ENCODE assay signal across 5 mouse cellular contexts in genomic region chr12:98951295-98951694, GRCm38 (mm10). TPM values are rescaled to one million over a fixed set of nuclear protein-coding genes. Genes with fewer than 3 reads are reported as not detected.
DNase-seq lines count a peak whose midpoint lies in the region; ATAC-seq and TF ChIP-seq lines count a peak whose summit lies in the region.
"Not testable (repeated sequence)": the region's sequence is repeated elsewhere in the genome, so short reads cannot be mapped to it uniquely, and the experiment has no call there.
"Had no signal": no experiment of that assay in that cellular context is flagged by ENCODE, and none has a peak within 500 bp of the region (broad histone marks: within the 10 kb centered on the region; RNA-seq: fewer than 3 reads in every experiment).

No protein-coding gene starts in this region.

- DNase-seq in heart, adult 11 months = peak; percentile 24
- peak; percentile 13 for DNase-seq in intestine, embryonic 14.5 days (ENCODE audit: low spot score)
- DNase-seq in liver, adult 2 months (ENCODE audit: extremely low read depth, low read depth, low spot score) = peak; percentile 95
- DNase-seq in liver, postnatal 0 days = peak; percentile 19

- H3K36me3 ChIP-seq in intestine, embryonic 14.5 days (ENCODE audit: control insufficient read depth, insufficient read depth, low read length); liver, adult 2 months (ENCODE audit: control insufficient read depth, insufficient read depth, low read length); liver, postnatal 0 days (replicated peaks; ENCODE audit: insufficient read depth, low read length): not testable (repeated sequence)

- not testable (repeated sequence) for H3K9me3 ChIP-seq in intestine, embryonic 14.5 days (ENCODE audit: control insufficient read depth, low read length); liver, postnatal 0 days (ENCODE audit: low read length)

- not testable (repeated sequence) for H3K27ac ChIP-seq in intestine, embryonic 14.5 days (ENCODE audit: low read depth); liver, adult 2 months (replicated peaks; ENCODE audit: insufficient read depth, low read depth, low read length); liver, postnatal 0 days (ENCODE audit: low read depth)

- H3K4me2 ChIP-seq in intestine, embryonic 14.5 days (ENCODE audit: low read length); liver, postnatal 0 days (ENCODE audit: low read depth, low read length): not testable (repeated sequence)

- not testable (repeated sequence) for TF ChIP-seq EP300 in liver, postnatal 0 days (IDR thresholded peaks at IDR 0.05; ENCODE audit: low read depth)

- TF ChIP-seq CTCF in liver, adult 2 months (IDR thresholded peaks at IDR 0.05; ENCODE audit: low read depth, low read length); liver, postnatal 0 days (IDR thresholded peaks at IDR 0.05; ENCODE audit: low read depth): not testable (repeated sequence)

- H3K79me2 ChIP-seq in liver, adult 2 months (ENCODE audit: control insufficient read depth, insufficient read depth, low read length) = not testable (repeated sequence)

- not testable (repeated sequence) for ATAC-seq in intestine, embryonic 14.5 days (replicated peaks; ENCODE audit: low FRiP score, low TSS enrichment, low read depth)
- ATAC-seq in liver, postnatal 0 days = peak; percentile 72

- H3K9ac ChIP-seq in intestine, embryonic 14.5 days (ENCODE audit: low read length); liver, adult 2 months (ENCODE audit: low read depth, low read length); liver, postnatal 0 days (replicated peaks): not testable (repeated sequence)

- not testable (repeated sequence) for H3K4me1 ChIP-seq in intestine, embryonic 14.5 days (replicated peaks; ENCODE audit: control insufficient read depth, insufficient read depth, low read length); liver, adult 2 months (ENCODE audit: control insufficient read depth, insufficient read depth, low read length); liver, postnatal 0 days (ENCODE audit: insufficient read depth)

- not testable (repeated sequence) for H3K4me3 ChIP-seq in intestine, embryonic 14.5 days (ENCODE audit: low read depth, low read length); liver, postnatal 0 days (ENCODE audit: low read depth, low read length)
- peak overlapping the region; percentile 26; the same call in 1 of the 2 replicates for H3K4me3 ChIP-seq in liver, adult 2 months (ENCODE audit: insufficient read depth, low read depth, low read length)

- H3K27me3 ChIP-seq in intestine, embryonic 14.5 days (replicated peaks; ENCODE audit: control insufficient read depth, insufficient read depth, low read length); liver, adult 2 months (ENCODE audit: control insufficient read depth, insufficient read depth, low read length); liver, postnatal 0 days (ENCODE audit: insufficient read depth, low read length): not testable (repeated sequence)

- TF ChIP-seq POLR2A in liver, adult 2 months (IDR thresholded peaks at IDR 0.05; ENCODE audit: extremely low read depth, insufficient read depth, low read length) = not testable (repeated sequence)

- 73% methylated on average over 5 of the region's 5 CpGs for WGBS in intestine, embryonic 14.5 days
- 26% methylated on average over 5 of the region's 5 CpGs for WGBS in liver, adult 2 months
- 69% methylated on average over 5 of the region's 5 CpGs for WGBS in liver, postnatal 0 days (ENCODE audit: insufficient replicate concordance)

RNA-seq across cellular contexts. Expression of gene Ttc8, which starts 30.9 kb away (rescaled TPM):
- polyA plus RNA-seq in intestine, embryonic 14.5 days (2014; fragmentation: Nextera tagmentation; extraction: Ambion mirVana) = 24.9 and 28.0 TPM in 2 replicates
- total RNA-seq in liver, adult 2 months (2014; rRNA removed) = 5.6 and 6.5 TPM in 2 replicates
- 3.8 and 6.9 TPM in 2 replicates for polyA plus RNA-seq in liver, adult 2 months (2012; rRNA removed)
- polyA plus RNA-seq in liver, postnatal 0 days (2015; fragmentation: Nextera tagmentation; extraction: Ambion mirVana) = 2.2 and 2.7 TPM in 2 replicates
- total RNA-seq: MEL had no signal

RNA-seq across cellular contexts. Expression of gene Eml5, which starts 50.0 kb away (rescaled TPM):
- polyA plus RNA-seq in intestine, embryonic 14.5 days (2014; fragmentation: Nextera tagmentation; extraction: Ambion mirVana) = 12.5 and 15.7 TPM in 2 replicates
- 3.9 and 4.3 TPM in 2 replicates for total RNA-seq in liver, adult 2 months (2014; rRNA removed)
- polyA plus RNA-seq in liver, adult 2 months (2012; rRNA removed) = 1.2 and 1.7 TPM in 2 replicates
- 0.52 and 0.65 TPM in 2 replicates for polyA plus RNA-seq in liver, postnatal 0 days (2015; fragmentation: Nextera tagmentation; extraction: Ambion mirVana)

Comparison
In these comparisons a context has a peak if more than half of its experiments do, and no peak if none do; other contexts are left out.
1. DNase-seq: peak in every context shown above with its lines; median percentile 95 in liver, adult 2 months; 24 in heart, adult 11 months; 19 in liver, postnatal 0 days; 13 in intestine, embryonic 14.5 days.